Mouse (Mus musculus): ENCODE measurements around the gene Pbp2. TPM values are rescaled to one million over a fixed set of nuclear protein-coding genes. Genes with fewer than 3 reads are reported as not detected.

The Pbp2 gene
- polyA plus RNA-seq (2014; fragmentation: Illumina TruSeq; extraction: RNeasy Lipid Tissue Mini Kit (QIAGEN cat#74804); ENCODE audit: low replicate concordance): not detected

GRCm38 (mm10) chr6:135310305-135310704, at the start of gene Pbp2:
Pbp2 (minus strand) TSS chr6:135310405.

Other genes with a start within 250 kb of the Pbp2 start
- 3.2 TPM for gene Gprc5a, start 244.8 kb downstream of the Pbp2 start, polyA plus RNA-seq (2014; fragmentation: Illumina TruSeq; extraction: RNeasy Lipid Tissue Mini Kit (QIAGEN cat#74804); ENCODE audit: low replicate concordance)
- not detected for gene Gprc5d, start 192.1 kb downstream of the Pbp2 start, polyA plus RNA-seq (2014; fragmentation: Illumina TruSeq; extraction: RNeasy Lipid Tissue Mini Kit (QIAGEN cat#74804); ENCODE audit: low replicate concordance)
- gene Fam234b, start 112.4 kb downstream of the Pbp2 start, polyA plus RNA-seq (2014; fragmentation: Illumina TruSeq; extraction: RNeasy Lipid Tissue Mini Kit (QIAGEN cat#74804); ENCODE audit: low replicate concordance): 27.1 TPM
- 2.0 TPM for gene Hebp1, start 112.4 kb downstream of the Pbp2 start, polyA plus RNA-seq (2014; fragmentation: Illumina TruSeq; extraction: RNeasy Lipid Tissue Mini Kit (QIAGEN cat#74804); ENCODE audit: low replicate concordance)
- gene Gsg1, start 56.1 kb downstream of the Pbp2 start, polyA plus RNA-seq (2014; fragmentation: Illumina TruSeq; extraction: RNeasy Lipid Tissue Mini Kit (QIAGEN cat#74804); ENCODE audit: low replicate concordance): not detected
- gene Emp1, start 52.1 kb upstream of the Pbp2 start, polyA plus RNA-seq (2014; fragmentation: Illumina TruSeq; extraction: RNeasy Lipid Tissue Mini Kit (QIAGEN cat#74804); ENCODE audit: low replicate concordance): 504 TPM

All from small intestine, adult 10 weeks (tissue).